Mouse (Mus musculus) midbrain, embryonic 11.5 days (tissue): ENCODE results near the gene Wdr66. TPM values are rescaled to one million over a fixed set of nuclear protein-coding genes. Genes with fewer than 3 reads are reported as not detected.

Source experiments
- ATAC-seq: fragments of 200-750 bp; cut with Nextera tagmentation; 2 replicates; pipeline ENCODE4 v1.8.0; 2017; ENCODE audit warnings: moderate TSS enrichment, moderate library complexity; ENCODE audit not compliant: low FRiP score
- DNase-seq: peaks from one replicate; pipeline ENCODE4 v3.0.0; 2015; ENCODE audit warnings: low spot score; ENCODE audit errors: missing footprints
- H3K27ac ChIP-seq: fragments of 300-500 bp; sonication (generic); 2 replicates; pipeline ENCODE4 v1.5.1; 2014; ENCODE audit warnings: low read depth, low read length
- H3K27me3 ChIP-seq: fragments of 300-500 bp; sonication (generic); 2 replicates; pipeline ENCODE4 v1.6.1; 2014; ENCODE audit warnings: mild to moderate bottlenecking, low read length, moderate library complexity, mixed read lengths; ENCODE audit not compliant: control insufficient read depth, insufficient read depth
- H3K36me3 ChIP-seq: fragments of 300-500 bp; sonication (generic); 2 replicates; pipeline ENCODE4 v1.6.1; 2014; ENCODE audit warnings: mild to moderate bottlenecking, low read length, moderate library complexity, mixed read lengths; ENCODE audit not compliant: control insufficient read depth, insufficient read depth
- H3K4me1 ChIP-seq: fragments of 300-500 bp; sonication (generic); 2 replicates; pipeline ENCODE4 v1.6.1; 2014; ENCODE audit warnings: low read length; ENCODE audit not compliant: control insufficient read depth, insufficient read depth
- H3K4me2 ChIP-seq: fragments of 300-500 bp; sonication (generic); 2 replicates; pipeline ENCODE4 v1.6.1; 2014; ENCODE audit warnings: mild to moderate bottlenecking, moderate library complexity
- H3K4me3 ChIP-seq: fragments of 300-500 bp; sonication (generic); 2 replicates; pipeline ENCODE4 v1.5.1; 2014; ENCODE audit warnings: low read depth, low read length
- H3K9ac ChIP-seq: fragments of 300-500 bp; sonication (generic); 2 replicates; pipeline ENCODE4 v1.6.1; 2014; ENCODE audit warnings: low read length
- H3K9me3 ChIP-seq: fragments of 300-500 bp; sonication (generic); 2 replicates; pipeline ENCODE4 v1.6.1; 2016; ENCODE audit warnings: low read length; ENCODE audit not compliant: control insufficient read depth
- WGBS: fragments of 180-500 bp; shearing (Covaris S2); extraction: QIAGEN DNeasy Blood & Tissue Kit; methylation state at CpG from one replicate; pipeline ENCODE4 v1.1.7; 2014; 5-methylcytosine and 5-hydroxymethylcytosine counted together
- polyA plus RNA-seq: library from polyadenylated mRNA; unstranded; fragments of >200 nt; fragmentation: Nextera tagmentation; extraction: Ambion mirVana; gene quantifications from 2 replicates; pipeline ENCODE4 v1.2.1, GENCODE M21; 2014

The Wdr66 gene
- polyA plus RNA-seq, 1 experiment from 2014 or later: 4.7 TPM

GRCm38 (mm10) chr5:123343707-123344627, 92.1 kb downstream of the Wdr66 start, which contains the start of gene Bcl7a:
Gene Bcl7a, plus strand, starts transcription at chr5:123343834.
- ATAC-seq: peak; percentile 88
- peak within 1 kb of the TSS; percentile 94 for H3K4me2 ChIP-seq
- peak within 1 kb of the TSS; percentile 83 for H3K4me3 ChIP-seq
- peak; percentile 99 for DNase-seq
- H3K9ac ChIP-seq: peak within 1 kb of the TSS; percentile 98
- H3K27ac ChIP-seq: peak within 1 kb of the TSS; percentile 98
- no peaks in the 10 kb centered on the region for H3K27me3 ChIP-seq
- 1% methylated on average over 64 of the region's 69 CpGs for WGBS
- no peaks in the 10 kb centered on the region for H3K36me3 ChIP-seq
- H3K9me3 ChIP-seq: no peaks in the 10 kb centered on the region
- H3K4me1 ChIP-seq: peaks cover 22% of the 10 kb centered on the region

DNA sequence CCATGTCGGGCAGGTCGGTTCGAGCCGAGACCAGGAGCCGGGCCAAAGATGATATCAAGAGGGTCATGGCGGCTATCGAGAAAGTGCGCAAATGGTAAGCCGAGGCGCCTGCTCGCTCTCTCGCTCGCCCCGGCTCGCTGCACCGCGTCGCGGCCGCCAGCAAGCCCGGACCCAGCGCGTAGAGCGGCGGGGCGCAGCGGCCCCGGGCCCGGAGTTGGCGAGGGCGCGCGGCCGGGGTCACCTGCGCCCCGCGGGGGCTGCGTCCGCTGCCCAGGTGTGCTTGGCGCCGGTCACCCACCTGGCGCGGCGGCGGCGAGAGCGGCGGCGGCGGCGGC, 92.7 kb downstream of the Wdr66 start:
- peak overlapping the region; percentile 98 for H3K9ac ChIP-seq
- WGBS: 0% methylated on average over 33 of the region's 51 CpGs
- H3K36me3 ChIP-seq: no peaks in the 10 kb centered on the region
- H3K9me3 ChIP-seq: no peaks in the 10 kb centered on the region
- H3K27me3 ChIP-seq: no peaks in the 10 kb centered on the region
- DNase-seq (no peak), ATAC-seq (peak; percentile 59; the same call in 1 of the 2 replicates)
- peak overlapping the region; percentile 83 for H3K4me3 ChIP-seq
- H3K27ac ChIP-seq: peak overlapping the region; percentile 98
- peaks cover 22% of the 10 kb centered on the region for H3K4me1 ChIP-seq
- H3K4me2 ChIP-seq: peak overlapping the region; percentile 94

GRCm38 (mm10) chr5:123344963-123345852, 93.3 kb downstream of the Wdr66 start:
- DNase-seq (peak; percentile 96), ATAC-seq (peak; percentile 38; the same call in 1 of the 2 replicates)
- Histone ChIP-seq H3K4me1 (peaks cover 22% of the 10 kb centered on the region), H3K9me3 (no peaks in the 10 kb centered on the region), H3K27ac (peak overlapping the region; percentile 98), H3K27me3 (no peaks in the 10 kb centered on the region), H3K36me3 (no peaks in the 10 kb centered on the region), H3K4me2 (peak overlapping the region; percentile 94), H3K9ac (peak overlapping the region; percentile 98), H3K4me3 (peak overlapping the region; percentile 83)
- 0% methylated on average over 79 of the region's 87 CpGs for whole genome bisulfite sequencing

DNA sequence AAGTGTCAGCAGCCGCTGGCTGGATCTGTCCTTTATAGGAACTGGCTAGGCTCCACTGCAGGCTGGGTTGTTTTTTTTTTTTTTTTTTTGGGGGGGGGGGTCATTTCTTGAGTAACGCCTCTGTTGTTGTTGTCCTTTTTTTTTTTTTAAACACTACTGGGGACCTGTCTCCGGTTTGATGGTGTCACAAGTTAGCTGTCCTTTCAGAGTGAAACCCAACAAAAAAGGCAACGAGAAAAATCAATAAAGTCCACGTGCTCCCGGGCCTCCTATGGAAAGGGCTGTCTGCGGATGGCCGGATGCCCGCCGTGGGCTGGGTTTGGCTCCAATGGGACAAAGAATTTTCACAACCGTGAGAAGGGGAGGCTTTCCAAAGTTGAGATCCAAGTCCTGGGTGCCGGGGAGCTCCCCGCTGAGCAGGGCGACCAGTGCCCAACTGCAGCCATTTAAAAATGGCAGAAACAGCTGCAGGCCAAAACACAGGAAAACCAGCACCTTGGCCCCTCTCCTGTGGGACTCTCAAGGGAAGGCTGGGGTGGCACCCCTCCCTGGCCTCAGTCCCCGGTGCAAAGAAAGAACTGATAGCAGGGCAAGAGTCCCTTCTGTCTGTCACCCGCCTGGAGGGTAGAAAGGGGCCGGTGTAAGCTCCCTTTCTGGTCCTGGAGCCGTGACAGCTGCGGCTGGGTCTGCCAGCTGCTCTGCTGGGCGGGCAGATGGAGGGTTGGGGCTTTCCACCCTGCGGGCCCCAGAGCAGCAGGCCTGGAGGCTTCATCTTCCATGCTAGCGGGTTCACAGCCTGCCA, 94.2 kb downstream of the Wdr66 start:
- 1% methylated on average over 22 of the region's 22 CpGs for WGBS
- ATAC-seq (peak; percentile 60), DNase-seq (peak; percentile 97)
- Histone ChIP-seq H3K27me3 (no peaks in the 10 kb centered on the region), H3K4me1 (peaks cover 22% of the 10 kb centered on the region), H3K4me2 (peak overlapping the region; percentile 94), H3K9ac (peak overlapping the region; percentile 98), H3K27ac (peak overlapping the region; percentile 98), H3K4me3 (peak overlapping the region; percentile 83), H3K36me3 (no peaks in the 10 kb centered on the region), H3K9me3 (no peaks in the 10 kb centered on the region)

DNA sequence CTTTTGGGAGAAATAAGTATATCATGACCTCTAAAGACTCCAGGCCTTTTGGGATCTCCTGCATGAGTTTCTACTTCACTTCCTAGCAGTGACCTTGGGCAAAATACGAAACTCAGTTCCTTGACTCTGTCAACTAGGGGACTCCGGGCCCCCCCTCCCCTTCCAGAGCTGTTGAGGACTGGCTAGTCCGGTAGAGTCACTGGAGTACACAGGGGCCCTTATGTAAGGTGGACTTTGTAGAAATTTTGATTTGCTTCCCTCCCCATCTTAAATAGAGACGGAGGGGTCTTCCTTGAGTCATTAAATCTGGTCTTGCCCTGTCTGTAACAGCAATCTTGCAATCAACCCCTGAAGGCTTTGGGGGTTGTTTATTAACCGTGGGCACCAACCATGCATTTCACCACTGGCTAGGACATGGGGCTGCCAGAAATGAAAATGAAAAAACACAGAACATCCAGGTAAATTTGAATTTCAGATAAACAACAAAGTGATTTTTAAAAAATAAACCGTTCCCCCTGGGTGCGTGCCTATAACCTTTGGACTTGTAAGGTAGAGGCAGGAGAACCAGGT, 94.9 kb downstream of the Wdr66 start:
- Histone ChIP-seq H3K9me3 (no peaks in the 10 kb centered on the region), H3K4me2 (peak overlapping the region; percentile 94), H3K27me3 (no peaks in the 10 kb centered on the region), H3K4me1 (peaks cover 22% of the 10 kb centered on the region), H3K4me3 (peak overlapping the region; percentile 83), H3K9ac (peak overlapping the region; percentile 98), H3K36me3 (no peaks in the 10 kb centered on the region), H3K27ac (peak overlapping the region; percentile 98)
- DNase-seq (no peak), ATAC-seq (no peak)
- WGBS: 76% methylated on average over 7 of the region's 7 CpGs

DNA sequence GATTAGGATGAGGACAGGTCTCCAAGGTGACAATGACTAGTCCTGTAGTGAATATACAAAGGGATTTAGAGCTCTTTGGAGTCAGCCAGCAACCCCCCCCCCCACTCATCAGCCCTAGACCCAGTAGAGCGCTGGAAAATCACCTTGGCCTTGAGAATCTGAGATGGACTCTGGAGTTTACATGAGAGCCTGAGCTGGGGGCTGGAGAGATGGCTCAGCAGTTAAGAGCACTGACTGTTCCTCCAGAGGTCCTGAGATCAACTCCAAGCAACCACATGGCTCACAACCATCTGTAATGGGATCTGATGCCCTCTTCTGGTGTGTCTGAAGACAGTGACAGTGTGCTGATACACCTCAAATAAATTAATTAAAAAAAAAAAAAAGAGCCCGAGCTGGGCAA, 96.1 kb downstream of the Wdr66 start:
- Histone ChIP-seq H3K36me3 (peaks cover 4% of the 10 kb centered on the region; the same call in 1 of the 2 replicates), H3K4me1 (peaks cover 22% of the 10 kb centered on the region), H3K9ac (no peak overlapping the region), H3K27me3 (no peaks in the 10 kb centered on the region), H3K9me3 (no peaks in the 10 kb centered on the region), H3K4me2 (0 out of 2 replicates have a peak overlapping the region, but pooled peaks have one; percentile 3), H3K27ac (no peak overlapping the region), H3K4me3 (no peak overlapping the region)
- 87% methylated on average over 2 of the region's 2 CpGs for WGBS
- ATAC-seq (no peak), DNase-seq (no peak)

- Histone ChIP-seq H3K4me2 (no peak overlapping the region), H3K36me3 (peaks cover 6% of the 10 kb centered on the region), H3K4me3 (no peak overlapping the region), H3K9ac (no peak overlapping the region), H3K4me1 (peaks cover 18% of the 10 kb centered on the region), H3K9me3 (no peaks in the 10 kb centered on the region), H3K27me3 (no peaks in the 10 kb centered on the region), H3K27ac (no peak overlapping the region)
- WGBS: 74% methylated on average over 10 of the region's 10 CpGs
- no peak for DNase-seq
- ATAC-seq: no peak
These were observed 98.5 kb downstream of the Wdr66 start for GRCm38 (mm10) chr5:123350386-123350785.

DNA sequence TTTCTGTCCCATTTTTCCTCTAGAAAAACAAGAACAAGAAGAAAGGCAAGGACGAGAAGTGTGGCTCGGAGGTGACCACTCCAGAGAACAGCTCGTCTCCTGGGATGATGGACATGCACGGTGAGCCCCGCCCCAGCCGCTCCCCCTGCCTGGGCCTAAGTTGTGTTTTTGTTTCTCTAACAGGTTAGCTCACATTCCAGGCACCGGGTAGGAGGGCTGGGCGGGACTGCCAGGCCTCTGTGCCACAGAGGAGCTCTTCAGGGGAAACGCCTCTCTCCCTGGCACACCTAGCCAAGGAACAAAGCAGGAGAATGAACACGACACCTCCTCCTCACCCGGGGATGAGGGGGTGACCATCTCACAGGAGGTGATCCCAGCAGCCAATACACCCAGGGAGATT, 104.0 kb downstream of the Wdr66 start:
- no peak overlapping the region for H3K27ac ChIP-seq
- WGBS: 85% methylated on average over 11 of the region's 11 CpGs
- H3K4me1 ChIP-seq: no peaks in the 10 kb centered on the region
- DNase-seq (no peak), ATAC-seq (no peak)
- H3K36me3 ChIP-seq: peaks cover 34% of the 10 kb centered on the region
- no peaks in the 10 kb centered on the region for H3K9me3 ChIP-seq
- H3K9ac ChIP-seq: no peak overlapping the region
- H3K27me3 ChIP-seq: no peaks in the 10 kb centered on the region
- H3K4me3 ChIP-seq: no peak overlapping the region
- no peak overlapping the region for H3K4me2 ChIP-seq
